Comparison of ENCODE assay signal across 8 mouse cellular contexts in the genomic region with DNA sequence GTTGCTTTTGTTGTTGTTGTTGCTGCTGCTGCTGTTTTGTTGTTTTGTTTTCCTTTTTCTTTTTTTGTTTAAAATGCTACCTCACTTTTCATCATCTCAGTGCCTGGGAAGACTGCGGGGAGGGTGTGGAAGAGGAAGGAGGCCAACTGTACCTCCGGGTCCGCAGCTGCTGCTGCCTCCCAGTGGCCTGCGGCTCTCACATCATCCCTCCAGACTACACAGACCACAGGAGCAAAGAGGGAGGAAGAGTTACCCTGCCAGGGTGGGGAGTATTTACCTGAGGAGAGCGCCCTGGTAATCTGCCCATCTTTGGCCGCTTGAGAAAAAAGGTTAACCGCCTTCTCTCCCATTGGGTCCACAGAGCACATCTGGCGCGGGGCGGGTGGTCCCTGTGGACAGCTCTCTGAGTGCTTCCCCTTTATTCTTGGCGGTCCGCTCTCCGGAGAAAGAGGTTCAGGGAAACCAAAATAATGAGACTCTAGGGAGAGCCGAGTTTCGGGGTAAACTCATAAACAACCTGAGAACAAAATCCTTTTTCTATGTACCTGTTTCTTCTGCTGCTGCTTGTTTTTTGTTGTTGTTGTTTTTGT. TPM values are rescaled to one million over a fixed set of nuclear protein-coding genes. Genes with fewer than 3 reads are reported as not detected.
DNase-seq lines count a peak whose midpoint lies in the region; ATAC-seq lines count a peak whose summit lies in the region.

No protein-coding gene starts in this region.

- 0 out of 2 replicates have a peak overlapping the region, but pooled peaks have one; percentile 26 for H3K4me2 ChIP-seq in midbrain, embryonic 12.5 days (replicated peaks)
- H3K4me2 ChIP-seq in midbrain, embryonic 16.5 days (ENCODE audit: low read length) = no peak overlapping the region
- no peak overlapping the region; the same call in 1 of the 2 replicates for H3K4me2 ChIP-seq in embryonic facial prominence, embryonic 12.5 days (replicated peaks)
- peak overlapping the region; percentile 27; the same call in 1 of the 2 replicates for H3K4me2 ChIP-seq in hindbrain, embryonic 15.5 days

- H3K4me1 ChIP-seq in midbrain, embryonic 12.5 days = peaks cover 4% of the 10 kb centered on the region; the same call in 1 of the 2 replicates
- H3K4me1 ChIP-seq in midbrain, embryonic 16.5 days (ENCODE audit: control insufficient read depth, insufficient read depth, low read length) = no peaks in the 10 kb centered on the region
- peaks cover 25% of the 10 kb centered on the region for H3K4me1 ChIP-seq in embryonic facial prominence, embryonic 12.5 days
- H3K4me1 ChIP-seq in hindbrain, embryonic 15.5 days (replicated peaks) = 0 out of 2 replicates have a peak, but pooled peaks cover 8% of the 10 kb centered on the region

- no peaks in the 10 kb centered on the region for H3K9me3 ChIP-seq in midbrain, embryonic 12.5 days
- no peaks in the 10 kb centered on the region for H3K9me3 ChIP-seq in midbrain, embryonic 16.5 days (replicated peaks; ENCODE audit: control insufficient read depth, low read length, poor library complexity, severe bottlenecking)
- no peaks in the 10 kb centered on the region for H3K9me3 ChIP-seq in embryonic facial prominence, embryonic 12.5 days
- no peaks in the 10 kb centered on the region for H3K9me3 ChIP-seq in hindbrain, embryonic 15.5 days

- ATAC-seq in midbrain, embryonic 12.5 days (ENCODE audit: low FRiP score, low read depth) = no peak
- ATAC-seq in midbrain, embryonic 16.5 days = no peak
- ATAC-seq in embryonic facial prominence, embryonic 12.5 days (ENCODE audit: insufficient number of reproducible peaks, insufficient read depth, low FRiP score, low TSS enrichment) = 0 out of 2 replicates have a peak, but pooled peaks have one; percentile 38
- no peak for ATAC-seq in hindbrain, embryonic 15.5 days (ENCODE audit: low FRiP score, low read depth)
- ATAC-seq in megakaryocyte, adult 5-6 weeks (ENCODE audit: poor library complexity, severe bottlenecking) = peak; percentile 72
- no peak for ATAC-seq in cerebellum, adult (ENCODE audit: insufficient number of reproducible peaks, low FRiP score, low TSS enrichment)

- 30% methylated on average over 15 of the region's 15 CpGs for WGBS in midbrain, embryonic 12.5 days
- 18% methylated on average over 15 of the region's 15 CpGs for WGBS in midbrain, embryonic 16.5 days
- 25% methylated on average over 15 of the region's 15 CpGs for WGBS in embryonic facial prominence, embryonic 12.5 days
- 21% methylated on average over 15 of the region's 15 CpGs for WGBS in hindbrain, embryonic 15.5 days

- DNase-seq in layer of hippocampus, postnatal 36 days = no peak
- DNase-seq in left cerebral cortex, adult 18-20 months (ENCODE audit: low spot score in 2 of 2) = no peak

- no peak overlapping the region for H3K27ac ChIP-seq in midbrain, embryonic 12.5 days (replicated peaks)
- no peak overlapping the region for H3K27ac ChIP-seq in midbrain, embryonic 16.5 days (ENCODE audit: low read length)
- no peak overlapping the region for H3K27ac ChIP-seq in embryonic facial prominence, embryonic 12.5 days
- H3K27ac ChIP-seq in hindbrain, embryonic 15.5 days (replicated peaks) = no peak overlapping the region

- H3K27me3 ChIP-seq in midbrain, embryonic 12.5 days = peaks cover 11% of the 10 kb centered on the region; the same call in 1 of the 2 replicates
- H3K27me3 ChIP-seq in midbrain, embryonic 16.5 days (ENCODE audit: control insufficient read depth, insufficient read depth, low read depth, low read length) = no peaks in the 10 kb centered on the region
- H3K27me3 ChIP-seq in embryonic facial prominence, embryonic 12.5 days = 0 out of 2 replicates have a peak, but pooled peaks cover 5% of the 10 kb centered on the region
- no peaks in the 10 kb centered on the region for H3K27me3 ChIP-seq in hindbrain, embryonic 15.5 days

- H3K36me3 ChIP-seq in midbrain, embryonic 12.5 days = no peaks in the 10 kb centered on the region
- no peaks in the 10 kb centered on the region for H3K36me3 ChIP-seq in midbrain, embryonic 16.5 days (ENCODE audit: control insufficient read depth, insufficient read depth, low read length)
- no peaks in the 10 kb centered on the region for H3K36me3 ChIP-seq in embryonic facial prominence, embryonic 12.5 days
- H3K36me3 ChIP-seq in hindbrain, embryonic 15.5 days = no peaks in the 10 kb centered on the region

- H3K4me3 ChIP-seq in midbrain, embryonic 12.5 days = no peak overlapping the region
- no peak overlapping the region for H3K4me3 ChIP-seq in midbrain, embryonic 16.5 days (ENCODE audit: low read depth, low read length)
- H3K4me3 ChIP-seq in embryonic facial prominence, embryonic 12.5 days = no peak overlapping the region
- no peak overlapping the region for H3K4me3 ChIP-seq in hindbrain, embryonic 15.5 days

- no peak overlapping the region for H3K9ac ChIP-seq in midbrain, embryonic 12.5 days (replicated peaks)
- H3K9ac ChIP-seq in midbrain, embryonic 16.5 days (ENCODE audit: low read depth, low read length) = no peak overlapping the region
- no peak overlapping the region; the same call in 1 of the 2 replicates for H3K9ac ChIP-seq in embryonic facial prominence, embryonic 12.5 days
- no peak overlapping the region for H3K9ac ChIP-seq in hindbrain, embryonic 15.5 days

RNA-seq across cellular contexts. Expression of a gene that starts 10.1 kb away (rescaled TPM):
- 730 and 734 TPM in 2 replicates for polyA plus RNA-seq in midbrain, embryonic 12.5 days (2016; fragmentation: Nextera tagmentation; extraction: Ambion mirVana)
- 425 and 475 TPM in 2 replicates for polyA plus RNA-seq in midbrain, embryonic 16.5 days (2015; fragmentation: Nextera tagmentation; extraction: Ambion mirVana)
- polyA plus RNA-seq in embryonic facial prominence, embryonic 12.5 days (2016; fragmentation: Nextera tagmentation; extraction: Ambion mirVana) = 731 and 750 TPM in 2 replicates
- polyA plus RNA-seq in hindbrain, embryonic 15.5 days (2015; fragmentation: Nextera tagmentation; extraction: Ambion mirVana) = 411 and 428 TPM in 2 replicates
- total RNA-seq in megakaryocyte, adult 5-6 weeks (2015) = 317 and 383 TPM in 2 replicates
- total RNA-seq in megakaryocyte, adult 5-6 weeks (2017) = 479 and 534 TPM in 2 replicates
- 100 to 1,000 TPM; 141 to 147 TPM for total RNA-seq in layer of hippocampus, postnatal 36 days (2021)
- 100 to 1,000 TPM; 124 to 130 TPM for total RNA-seq in left cerebral cortex, adult 18-20 months (2021)

RNA-seq across cellular contexts. Expression of a gene that starts 14.5 kb away (rescaled TPM):
- 150 and 151 TPM in 2 replicates for polyA plus RNA-seq in midbrain, embryonic 12.5 days (2016; fragmentation: Nextera tagmentation; extraction: Ambion mirVana)
- polyA plus RNA-seq in midbrain, embryonic 16.5 days (2015; fragmentation: Nextera tagmentation; extraction: Ambion mirVana) = 83.1 and 90.9 TPM in 2 replicates
- polyA plus RNA-seq in embryonic facial prominence, embryonic 12.5 days (2016; fragmentation: Nextera tagmentation; extraction: Ambion mirVana) = 136 and 137 TPM in 2 replicates
- polyA plus RNA-seq in hindbrain, embryonic 15.5 days (2015; fragmentation: Nextera tagmentation; extraction: Ambion mirVana) = 83.0 and 88.0 TPM in 2 replicates
- 312 and 327 TPM in 2 replicates for total RNA-seq in megakaryocyte, adult 5-6 weeks (2015)
- total RNA-seq in megakaryocyte, adult 5-6 weeks (2017) = 237 and 269 TPM in 2 replicates
- 10 to 100 TPM; 51.7 to 55.6 TPM for total RNA-seq in layer of hippocampus, postnatal 36 days (2021)
- total RNA-seq in left cerebral cortex, adult 18-20 months (2021) = 10 to 100 TPM; 43.2 to 45.8 TPM

Comparison
In these comparisons a context has a peak if more than half of its experiments do, and no peak if none do; other contexts are left out.
1. H3K4me2 ChIP-seq: peak in midbrain, embryonic 12.5 days (single experiment) and hindbrain, embryonic 15.5 days (single experiment); none in midbrain, embryonic 16.5 days (single experiment) and embryonic facial prominence, embryonic 12.5 days (single experiment).
2. ATAC-seq: peak in embryonic facial prominence, embryonic 12.5 days (single experiment) and megakaryocyte, adult 5-6 weeks (single experiment); none in midbrain, embryonic 12.5 days (single experiment), midbrain, embryonic 16.5 days (single experiment), hindbrain, embryonic 15.5 days (single experiment) and cerebellum, adult (single experiment).